Mouse (Mus musculus) urinary bladder, adult 2 months (tissue): ENCODE measurements around the gene Bcas3. TPM values are rescaled to one million over a fixed set of nuclear protein-coding genes. Genes with fewer than 3 reads are reported as not detected.

Experiments used
- DNase-seq: peaks from one replicate; pipeline ENCODE4 v3.0.0; 2022; ENCODE audit warnings: low spot score
- polyA plus RNA-seq: library from polyadenylated mRNA; depleted of rRNA; stranded (reverse); fragments of >200 nt; gene quantifications from 2 replicates; pipeline ENCODE4 v1.2.3, GENCODE M21; 2012

Gene Bcas3
- polyA plus RNA-seq, 1 experiment = 28.6 TPM

DNA sequence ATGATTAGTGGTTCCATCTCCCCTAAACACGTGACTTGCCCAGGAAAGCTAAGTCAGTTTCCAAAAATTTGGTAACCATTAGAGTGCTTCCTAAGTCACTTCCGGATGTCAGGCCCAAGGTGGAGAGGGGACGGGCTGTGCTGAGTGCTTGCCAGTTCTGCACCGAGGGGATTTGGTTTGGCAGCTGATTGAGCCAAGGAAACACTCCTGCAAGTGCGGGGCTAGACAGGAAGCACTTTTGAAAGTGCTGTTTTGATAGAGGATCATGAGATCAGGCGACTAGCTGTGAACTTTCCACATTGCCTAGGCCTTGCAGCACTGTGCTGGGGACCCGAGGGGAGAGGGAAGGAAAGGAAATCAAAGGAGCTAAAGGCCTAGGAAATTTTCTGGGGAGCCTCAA, 262.5 kb downstream of the Bcas3 start:
- DNase-seq = no peak

DNA sequence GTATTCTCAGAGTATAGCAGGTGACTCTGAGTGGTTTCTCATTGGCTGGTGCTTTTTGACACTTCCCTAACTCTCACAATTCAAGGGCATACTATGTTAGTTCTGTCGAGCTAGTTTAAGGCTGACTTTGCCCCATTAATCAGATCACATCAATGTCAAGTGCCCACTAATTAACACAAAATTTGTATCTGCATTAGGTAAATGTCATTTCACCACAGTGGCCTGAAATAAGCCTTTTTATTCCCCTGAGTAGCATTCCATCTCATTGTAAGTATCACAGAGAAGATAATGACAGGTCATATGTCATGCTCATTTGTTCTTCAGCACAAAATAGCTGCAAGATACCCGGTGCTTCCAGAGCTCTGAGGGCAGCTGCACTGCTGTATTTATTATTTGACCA, 268.5 kb downstream of the Bcas3 start:
- DNase-seq = no peak

DNA sequence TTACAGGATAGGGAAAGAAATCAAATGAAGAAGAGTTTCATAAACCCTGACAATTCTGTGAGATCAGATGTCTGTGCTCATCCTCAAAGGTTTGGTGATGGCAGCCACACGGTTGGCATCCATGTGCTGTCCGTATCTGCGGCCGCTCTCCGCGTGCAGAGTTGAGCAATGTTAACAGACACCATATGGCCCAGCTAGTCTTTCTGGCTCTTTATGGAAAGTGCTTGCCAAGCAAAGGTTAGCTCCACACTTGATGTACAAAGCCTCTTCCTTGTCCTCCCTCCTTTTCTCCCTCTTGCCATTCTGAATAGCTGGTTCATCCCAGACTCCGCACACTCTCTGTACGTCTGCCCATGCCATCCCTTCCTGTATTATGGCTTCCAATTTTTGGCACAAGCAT, 269.0 kb downstream of the Bcas3 start:
- no peak for DNase-seq

DNA sequence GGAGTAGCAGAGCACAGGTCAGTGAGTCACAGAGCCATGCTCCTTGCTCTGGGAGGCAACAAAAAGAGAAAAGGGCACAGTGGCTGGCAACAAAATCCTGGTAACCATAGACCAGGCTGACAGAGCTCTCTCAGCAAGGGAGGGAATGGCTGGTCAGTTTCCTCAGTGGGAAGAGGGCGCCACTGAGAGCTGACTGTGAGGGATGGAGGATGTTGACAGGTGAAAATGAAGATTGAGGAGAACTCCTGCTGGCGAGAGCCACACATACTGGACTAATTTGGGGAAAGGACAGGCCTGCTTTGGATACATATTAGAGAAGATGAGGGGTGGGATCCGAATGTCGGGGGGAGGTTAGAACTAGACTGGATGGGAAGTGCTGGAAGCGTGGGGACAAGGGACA, 272.2 kb downstream of the Bcas3 start:
- no peak for DNase-seq

DNA sequence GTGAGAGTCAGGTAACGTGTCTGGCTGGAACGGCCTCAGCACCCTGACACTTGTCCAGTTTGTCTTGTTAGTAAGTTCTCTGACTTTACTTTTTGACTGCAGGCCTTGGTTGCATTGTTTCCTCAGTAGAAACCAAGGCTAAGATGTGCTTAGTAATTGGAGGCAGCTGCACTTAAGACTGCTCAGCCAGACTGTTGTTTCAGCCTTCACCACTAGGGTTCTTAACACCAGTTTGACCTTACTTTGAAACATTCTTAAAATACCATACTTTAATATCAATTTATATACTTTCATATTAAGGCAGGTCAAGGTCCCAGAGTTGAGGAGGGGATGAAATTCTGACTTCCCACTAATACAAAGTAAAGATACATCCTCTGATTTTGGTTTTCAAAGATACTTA, 273.9 kb downstream of the Bcas3 start:
- DNase-seq = no peak

DNA sequence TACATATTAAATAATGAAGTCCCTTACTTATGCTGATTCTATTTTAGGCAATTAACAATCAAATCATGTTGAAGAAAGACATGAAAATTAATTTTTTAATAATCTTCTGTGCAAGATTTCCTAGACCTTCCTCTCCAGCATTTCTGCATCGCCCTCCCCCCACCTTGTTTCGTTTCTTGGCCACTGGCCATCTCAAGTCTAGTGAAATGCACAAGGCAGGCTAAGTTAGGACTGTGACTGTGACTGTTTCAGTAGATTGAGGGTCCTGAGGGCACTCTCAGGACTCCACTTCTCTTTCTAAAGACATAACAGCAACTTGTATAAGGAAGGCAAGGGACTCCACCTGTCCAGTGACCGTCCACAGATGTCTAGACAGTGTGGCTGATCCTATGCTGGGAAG, 274.4 kb downstream of the Bcas3 start:
- DNase-seq = no peak

DNA sequence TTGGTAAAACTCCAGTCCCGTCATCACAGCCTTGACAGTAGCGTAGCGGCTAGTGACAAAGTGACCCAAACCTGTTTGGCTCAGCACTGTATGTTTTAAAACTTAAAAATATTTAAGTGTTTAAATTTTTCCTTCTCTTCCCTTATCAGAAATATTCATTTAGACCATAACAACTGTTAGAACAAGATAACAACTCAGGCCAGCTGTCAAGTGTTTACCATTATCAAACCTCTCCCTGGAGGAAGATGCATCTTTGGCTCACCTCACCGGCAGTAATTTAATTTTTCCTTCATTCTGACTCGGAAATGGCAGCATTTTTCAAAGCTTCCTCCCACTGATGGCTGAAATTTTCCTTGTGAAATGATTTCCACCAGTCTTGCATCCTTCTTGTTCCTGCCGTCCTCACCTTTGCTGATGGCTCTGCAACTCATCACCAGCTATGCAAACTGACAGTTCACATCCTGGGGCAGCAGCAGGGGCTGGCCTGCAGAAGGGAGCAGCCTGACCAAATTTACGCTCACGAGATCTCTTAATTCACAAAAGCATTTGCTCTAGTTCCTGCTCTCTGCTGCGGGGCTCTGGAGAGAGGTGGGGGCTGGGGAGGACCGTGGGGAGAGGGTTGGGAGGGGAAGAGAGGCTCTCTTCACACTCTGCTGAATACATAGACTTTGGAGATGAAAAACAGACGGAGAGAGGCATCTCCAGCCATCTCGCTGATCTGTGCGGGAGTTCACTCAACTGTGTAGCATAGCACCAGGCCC, 275.5 kb downstream of the Bcas3 start:
- no peak for DNase-seq

DNA sequence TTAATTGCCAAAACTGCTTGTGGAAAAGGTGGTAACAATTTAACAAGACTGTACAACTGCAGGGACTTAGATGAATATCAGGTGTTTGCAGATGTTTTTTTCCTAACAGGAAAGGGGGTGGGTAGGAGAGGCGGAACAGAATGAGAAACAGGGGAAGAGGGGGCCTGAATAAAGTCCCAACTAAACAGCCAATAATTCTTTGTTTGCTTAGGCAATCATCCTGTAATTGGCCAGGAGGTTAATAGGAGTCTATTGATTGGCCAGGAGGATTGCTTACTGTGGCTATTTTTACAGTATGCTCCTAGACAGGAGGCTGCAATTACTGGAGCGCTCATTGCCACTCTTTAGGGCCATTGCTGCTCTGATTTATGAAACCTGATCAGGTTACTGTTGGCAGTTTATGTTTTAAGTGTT, 279.6 kb downstream of the Bcas3 start:
- DNase-seq = no peak

DNA sequence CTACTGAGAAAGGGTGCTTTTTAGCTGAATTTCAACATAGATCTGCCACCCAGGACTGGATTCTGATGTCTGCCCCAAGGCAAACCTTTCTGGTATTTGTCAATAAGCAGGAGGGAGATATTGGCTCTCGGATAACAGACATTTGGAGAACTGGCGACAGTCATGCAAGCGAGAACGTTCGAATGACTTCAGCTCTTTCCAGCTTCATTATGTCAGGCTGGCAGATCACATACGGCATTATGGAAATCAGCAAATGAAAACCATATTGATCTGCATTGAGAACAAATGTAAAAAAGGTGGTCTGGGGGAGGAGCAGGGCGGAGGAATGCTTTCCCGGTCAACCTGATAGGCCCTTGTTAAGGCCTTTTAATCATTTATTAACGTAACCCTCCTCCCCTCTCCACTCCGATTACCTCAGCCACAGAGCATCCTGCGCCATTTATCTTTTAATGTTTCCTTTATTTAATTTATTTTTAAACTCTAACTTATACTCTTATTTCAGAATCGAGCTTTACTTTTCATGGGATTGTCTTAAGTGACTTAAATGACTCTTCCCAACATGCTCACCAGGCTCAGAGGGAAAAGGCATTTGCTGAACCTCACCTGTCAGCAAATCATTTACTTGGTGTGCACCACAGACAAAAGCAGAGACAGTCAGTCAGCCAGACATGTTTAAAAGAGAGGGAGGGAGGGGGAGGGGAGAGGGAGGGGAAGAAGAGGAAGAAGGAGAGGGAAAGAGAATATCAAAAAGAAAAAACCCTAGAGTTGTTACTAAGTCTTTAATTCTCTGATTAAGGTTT, 285.9 kb downstream of the Bcas3 start:
- no peak for DNase-seq

DNA sequence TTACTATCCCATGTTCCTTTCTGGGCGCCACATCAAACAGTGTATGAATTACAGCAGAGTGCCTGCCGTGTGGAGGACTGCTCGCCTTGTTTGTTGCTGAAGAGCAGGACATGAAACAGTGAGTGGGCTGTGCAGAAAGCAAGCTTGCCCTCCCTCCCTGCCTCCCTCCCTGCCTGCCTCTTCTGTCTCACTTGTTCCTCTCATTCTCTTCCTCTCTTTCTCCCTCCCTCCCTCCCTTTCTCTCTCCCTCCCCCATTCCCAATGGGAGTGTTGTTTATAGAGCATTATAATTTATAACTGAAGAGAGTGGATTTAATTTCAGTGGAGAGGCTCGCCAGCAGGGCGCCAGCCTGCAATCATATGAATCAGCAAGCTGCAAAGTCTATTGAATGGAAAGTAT, 287.7 kb downstream of the Bcas3 start:
- no peak for DNase-seq

DNA sequence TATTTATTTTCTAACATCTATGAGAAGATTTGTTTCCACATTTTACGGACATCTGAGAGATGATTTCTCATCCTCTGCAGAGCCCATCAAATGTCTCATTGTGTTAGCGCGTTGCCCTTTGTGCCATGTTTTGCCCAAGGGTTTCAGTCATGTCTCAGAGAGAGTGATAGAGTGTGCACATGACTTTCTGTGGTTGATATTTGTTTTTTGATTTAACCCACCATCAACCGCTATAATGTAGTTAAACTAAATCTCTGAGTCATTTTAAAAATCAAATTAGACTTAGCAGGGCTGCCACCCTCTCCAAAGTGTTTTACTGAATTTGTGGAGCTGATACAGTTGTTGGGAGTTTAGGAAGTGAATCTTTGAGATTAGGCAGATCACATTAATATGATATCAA, 288.5 kb downstream of the Bcas3 start:
- DNase-seq = no peak

DNA sequence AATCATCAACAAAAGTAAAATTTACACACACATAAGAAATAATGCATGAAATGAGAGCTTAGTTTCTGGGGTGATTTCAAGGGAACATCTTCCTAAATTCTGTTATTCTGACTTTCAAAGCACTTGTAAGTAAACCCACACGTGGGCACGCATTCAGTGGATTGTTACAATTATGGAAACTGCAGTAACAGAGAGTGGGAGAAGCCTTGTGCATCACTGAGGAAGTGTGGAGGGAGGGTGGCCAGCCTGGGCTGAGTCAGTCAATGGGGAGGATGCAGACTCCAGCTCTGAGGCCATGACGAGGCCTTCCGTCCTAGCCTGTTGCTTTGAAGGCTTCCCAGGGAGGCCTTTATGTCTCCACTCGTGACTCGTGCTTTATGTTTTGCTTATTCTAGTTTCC, 289.6 kb downstream of the Bcas3 start:
- no peak for DNase-seq

DNA sequence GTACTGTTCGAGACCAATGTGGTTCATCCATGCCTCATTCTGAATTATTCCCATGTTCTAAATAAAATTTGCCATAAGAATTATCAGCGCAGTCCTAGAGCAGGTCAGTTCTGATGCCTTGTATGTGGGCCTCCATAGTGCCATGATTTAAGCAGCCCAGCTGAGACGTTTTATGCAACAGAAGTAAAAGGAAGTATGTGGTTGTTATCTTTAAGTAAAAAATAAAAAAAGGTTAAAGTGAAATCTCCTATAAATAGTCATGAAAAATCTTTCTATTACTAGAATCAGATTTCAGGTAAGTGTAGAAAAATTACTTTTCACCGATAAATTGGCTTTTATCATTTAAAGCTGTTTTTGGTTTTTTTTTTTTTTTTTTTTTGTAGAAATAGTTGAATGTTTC, 290.1 kb downstream of the Bcas3 start:
- no peak for DNase-seq

DNA sequence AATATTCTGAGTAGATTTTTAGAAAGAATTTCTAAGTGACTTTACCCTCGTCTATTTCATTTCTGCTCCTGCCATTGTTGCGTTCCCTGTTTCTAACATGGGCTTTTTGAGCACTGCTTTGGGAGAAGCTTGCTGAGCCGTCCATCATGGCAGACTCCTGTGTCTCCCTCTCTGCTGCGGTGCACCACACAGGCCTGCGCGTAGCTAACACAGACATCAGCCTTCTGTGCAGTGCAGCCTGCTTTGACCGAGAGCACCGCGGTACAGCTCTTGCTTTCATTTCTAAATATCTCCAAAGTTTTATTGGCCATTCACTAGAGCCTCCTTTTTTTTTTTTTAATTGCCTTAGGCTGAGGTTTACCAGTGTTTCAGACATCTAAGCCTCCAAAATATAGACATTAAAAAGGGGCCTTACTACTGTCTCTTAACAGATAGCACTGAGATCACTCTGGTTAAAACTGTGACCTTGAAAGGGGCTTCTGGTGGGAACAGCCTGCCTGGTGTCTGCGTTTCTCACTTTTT, 290.6 kb downstream of the Bcas3 start:
- no peak for DNase-seq

DNA sequence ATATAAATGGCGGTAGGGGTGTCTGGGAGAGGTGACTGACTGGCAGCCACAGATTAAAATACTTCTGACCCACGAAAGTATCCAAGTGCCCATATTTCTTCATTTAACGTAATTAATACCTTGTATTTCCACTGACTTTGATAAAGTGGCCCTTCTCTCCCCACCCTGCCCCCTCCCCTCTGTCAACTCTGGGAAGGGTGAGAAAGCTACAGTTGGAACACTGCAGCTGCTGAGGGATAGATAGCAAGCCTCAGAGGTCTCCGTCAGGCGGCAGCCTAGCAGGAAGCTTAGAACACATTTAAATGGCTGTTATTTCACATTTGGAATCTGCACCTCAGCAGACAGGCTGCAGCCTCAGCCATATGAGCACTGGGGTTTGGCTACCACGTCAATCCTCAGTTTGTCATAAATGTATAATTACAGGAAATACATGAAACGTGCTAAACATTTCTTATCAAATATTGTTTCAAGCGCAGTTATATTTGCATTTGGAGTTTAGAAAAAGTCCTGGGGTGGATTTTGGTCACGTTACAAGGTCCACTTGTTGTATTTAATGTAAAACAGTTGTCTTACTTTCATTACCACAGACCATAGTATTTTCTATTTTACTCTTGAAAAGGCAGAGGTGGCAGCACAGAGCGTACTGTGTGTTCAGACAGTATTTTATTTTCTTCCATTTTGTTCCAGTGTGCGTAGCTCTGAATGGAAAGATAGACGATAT, 291.2 kb downstream of the Bcas3 start:
- no peak for DNase-seq

DNA sequence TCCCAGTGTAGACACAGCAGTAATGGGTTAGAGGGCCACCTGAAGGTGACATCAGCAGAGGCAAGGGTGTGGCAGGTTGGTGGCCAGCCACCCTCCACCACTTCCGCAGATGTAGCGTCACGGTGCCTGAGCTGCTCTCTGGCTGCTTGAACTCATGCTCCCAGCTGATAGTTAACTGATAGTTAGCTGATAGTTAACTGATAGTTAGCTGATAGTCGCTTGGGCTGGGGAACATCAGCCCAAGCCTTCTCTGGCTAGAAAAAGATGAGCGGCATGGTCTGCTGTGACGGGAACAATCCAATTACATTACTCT, 291.7 kb downstream of the Bcas3 start:
- no peak for DNase-seq

DNA sequence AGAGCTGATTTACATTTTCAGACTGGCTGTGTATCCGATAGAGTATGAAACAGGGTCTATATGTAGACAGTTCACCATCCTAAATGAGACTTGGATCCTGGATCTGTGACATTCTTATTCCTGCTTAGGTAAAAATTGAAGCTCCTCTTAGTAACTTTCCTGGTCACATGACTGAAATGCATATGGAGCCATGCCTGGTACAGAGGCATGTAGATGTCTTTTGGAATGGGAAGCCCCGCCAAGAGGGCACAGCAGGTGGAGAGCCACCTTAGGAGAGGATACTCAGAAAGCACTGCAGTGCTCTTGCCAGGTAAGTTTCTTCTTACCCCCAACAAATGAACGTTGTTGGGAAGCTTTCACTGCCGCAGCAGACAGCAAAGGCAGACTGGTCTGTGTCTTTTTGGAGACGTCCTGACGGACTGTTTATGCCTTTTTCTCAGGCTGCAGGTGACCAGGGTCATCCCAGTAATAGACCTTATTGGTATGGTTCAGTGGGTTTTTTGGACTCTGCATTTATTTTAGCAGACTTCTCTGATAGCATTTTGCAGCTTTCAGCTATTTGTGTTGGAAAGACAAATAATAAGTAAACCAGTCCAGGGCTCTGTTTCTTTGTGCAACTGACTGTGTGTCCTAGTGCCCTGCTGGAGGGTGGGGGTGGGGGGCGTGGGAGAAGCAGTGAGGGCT, 292.3 kb downstream of the Bcas3 start:
- DNase-seq = no peak

DNA sequence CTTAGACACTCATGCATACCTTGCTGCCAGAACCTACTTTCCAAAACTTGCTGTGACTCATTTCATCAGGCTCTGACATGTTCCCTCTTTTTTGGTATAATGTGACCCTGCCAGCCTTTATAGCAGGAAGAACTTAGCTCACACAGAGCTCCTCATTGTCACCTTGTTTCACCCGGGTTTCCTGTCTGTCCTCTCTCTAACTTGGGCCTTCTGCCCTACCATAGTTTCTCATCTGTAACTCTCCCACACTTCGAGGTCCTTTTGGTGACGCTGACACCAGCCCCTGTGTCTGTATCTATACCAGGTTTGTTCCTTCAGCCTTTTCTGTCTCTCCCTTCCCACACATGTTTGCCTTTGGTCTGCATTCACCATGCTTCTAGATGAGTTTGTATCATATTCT, 295.9 kb downstream of the Bcas3 start:
- DNase-seq = no peak

DNA sequence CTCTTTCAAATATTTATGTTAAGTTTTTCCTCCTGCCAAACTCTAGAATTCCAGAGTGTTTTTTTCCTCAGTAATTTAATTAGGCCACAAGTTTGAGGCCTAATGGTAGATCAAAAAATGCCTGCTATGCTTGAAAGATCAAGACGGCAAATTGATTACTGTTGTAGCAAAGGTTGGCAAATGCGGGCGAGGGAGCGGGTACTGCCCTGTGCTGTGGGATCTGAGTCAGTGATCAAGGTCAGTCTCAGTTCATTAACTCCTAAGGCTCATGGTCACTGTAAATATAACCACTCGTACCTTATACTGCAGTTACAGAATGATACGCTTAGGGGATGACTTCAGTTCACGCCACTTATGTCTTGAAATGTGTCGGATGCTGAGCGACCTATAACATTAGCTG, 296.4 kb downstream of the Bcas3 start:
- DNase-seq = no peak

DNA sequence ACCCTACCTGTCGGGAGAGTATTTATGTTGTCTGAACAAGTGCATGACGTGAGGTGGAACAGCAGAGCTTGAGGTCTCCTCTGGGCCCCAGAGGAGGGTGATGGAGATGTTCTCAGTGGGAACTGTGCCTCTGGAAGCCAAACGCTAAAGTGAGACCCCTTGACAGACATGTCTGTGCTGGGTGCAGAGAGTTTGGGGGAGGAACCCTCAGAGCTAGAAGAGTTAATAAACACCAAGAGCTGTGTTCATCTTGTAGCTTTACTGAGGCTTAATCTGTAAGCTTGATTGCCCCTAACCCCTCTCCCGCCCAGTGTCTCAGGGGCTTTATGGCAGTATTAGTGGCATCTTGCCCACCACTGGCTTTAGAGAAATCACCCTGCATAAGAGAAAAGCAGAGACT, 304.5 kb downstream of the Bcas3 start:
- no peak for DNase-seq

DNA sequence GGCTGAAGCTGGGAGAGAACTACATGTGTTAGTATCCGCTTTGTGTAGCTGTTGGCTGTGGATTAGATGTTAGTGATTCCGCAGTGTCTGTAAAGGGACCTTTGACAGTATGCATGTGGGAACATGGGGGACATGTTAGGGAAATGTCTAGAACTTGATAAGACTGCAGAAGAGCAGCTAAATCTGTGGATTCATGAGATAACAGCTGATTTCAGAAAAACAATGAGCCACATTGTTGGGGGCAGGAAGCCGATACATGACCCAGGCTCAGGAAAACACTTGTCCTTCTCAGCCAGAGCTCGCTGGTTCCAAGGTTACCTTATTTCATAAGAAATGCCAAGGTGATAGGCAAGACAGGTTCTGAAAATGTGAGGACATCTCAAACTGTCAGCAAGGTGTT, 307.3 kb downstream of the Bcas3 start:
- DNase-seq = no peak

DNA sequence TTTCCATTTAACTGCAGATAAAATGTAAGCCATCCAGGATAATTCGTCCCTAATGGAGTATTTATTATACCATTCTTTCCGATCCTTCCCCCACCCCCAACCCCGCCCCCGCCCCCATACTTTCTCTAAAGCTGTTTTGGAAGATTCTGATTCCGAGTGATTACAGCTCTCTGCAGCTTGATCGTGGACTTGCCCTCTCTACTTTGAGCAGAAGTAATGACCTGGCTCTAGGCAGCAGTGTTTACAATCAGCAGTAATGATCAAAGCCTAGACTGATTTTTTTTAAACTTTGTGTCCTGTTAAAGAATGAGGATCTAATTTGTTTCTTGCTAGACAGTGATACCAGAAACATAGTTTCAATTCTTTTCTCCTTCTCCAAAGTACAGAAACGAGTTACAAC, 314.2 kb downstream of the Bcas3 start:
- no peak for DNase-seq
